In the genomic region with DNA sequence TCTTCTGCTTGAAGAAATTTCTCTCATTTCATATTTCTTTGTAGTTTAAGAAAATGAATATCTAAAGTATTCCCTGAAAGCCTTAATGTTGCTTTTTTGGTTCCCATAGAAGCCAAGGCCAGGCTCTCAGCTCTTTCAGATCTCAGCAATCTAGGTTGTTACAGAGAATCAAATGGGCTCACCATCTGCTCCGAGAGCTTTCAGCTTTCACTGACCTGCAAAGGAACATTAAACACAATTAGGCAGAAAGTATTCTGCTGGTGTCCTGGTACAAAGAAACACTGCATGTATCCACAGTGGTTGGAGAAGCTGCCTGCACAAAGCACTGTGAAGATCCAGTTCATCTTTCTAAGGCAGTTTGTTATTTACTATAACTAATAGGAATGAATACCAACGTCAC, we compare ENCODE assay signal across 28 mouse cellular contexts.
"Had no signal": no experiment of that assay in that cellular context is flagged by ENCODE, and none has a peak within 500 bp of the region (broad histone marks: within the 10 kb centered on the region; RNA-seq: fewer than 3 reads in every experiment).

No protein-coding gene starts in this region.

- H3K4me2 ChIP-seq: embryonic facial prominence, embryonic 12.5 days; embryonic facial prominence, embryonic 13.5 days; embryonic facial prominence, embryonic 15.5 days; forebrain, embryonic 12.5 days; forebrain, embryonic 13.5 days; forebrain, embryonic 15.5 days had no signal

- H3K27me3 ChIP-seq: embryonic facial prominence, embryonic 12.5 days; embryonic facial prominence, embryonic 13.5 days; embryonic facial prominence, embryonic 15.5 days; forebrain, embryonic 13.5 days; forebrain, embryonic 15.5 days had no signal

- ATAC-seq: forebrain, embryonic 13.5 days; forebrain, embryonic 14.5 days; forebrain, embryonic 15.5 days; forebrain, embryonic 16.5 days; forebrain, postnatal 0 days had no signal

- DNase-seq: cerebellum, adult 8-10 months; cerebellum, adult 9-10 months; cerebellum, adult 9-11 months; cerebellum, postnatal 10 days; cerebellum, postnatal 14 days; cerebellum, postnatal 25 days; cerebellum, postnatal 36 days; embryo, embryonic 11 days; forebrain, postnatal 0 days; gastrocnemius, adult 2 months; gastrocnemius, postnatal 10 days; gastrocnemius, postnatal 14 days; gastrocnemius, postnatal 25 days; gastrocnemius, postnatal 36 days; heart, adult 11 months; heart, adult 18-20 months; heart, adult 2 months had no signal

- H3K27ac ChIP-seq: embryonic facial prominence, embryonic 10.5 days; embryonic facial prominence, embryonic 12.5 days; embryonic facial prominence, embryonic 13.5 days; embryonic facial prominence, embryonic 15.5 days; forebrain, embryonic 10.5 days; forebrain, embryonic 12.5 days; forebrain, embryonic 13.5 days; forebrain, embryonic 15.5 days; gastrocnemius, adult 2 months; heart, adult 2 months had no signal

- H3K9ac ChIP-seq: embryonic facial prominence, embryonic 12.5 days; embryonic facial prominence, embryonic 13.5 days; embryonic facial prominence, embryonic 15.5 days; forebrain, embryonic 12.5 days; forebrain, embryonic 13.5 days; forebrain, embryonic 15.5 days; forebrain, postnatal 0 days had no signal

- H3K4me3 ChIP-seq: embryonic facial prominence, embryonic 10.5 days; embryonic facial prominence, embryonic 12.5 days; embryonic facial prominence, embryonic 13.5 days; embryonic facial prominence, embryonic 15.5 days; erythroblast, embryonic 14.5 days; forebrain, embryonic 10.5 days; forebrain, embryonic 12.5 days; forebrain, embryonic 13.5 days; forebrain, embryonic 15.5 days; gastrocnemius, adult 2 months; heart, adult 2 months had no signal

- H3K36me3 ChIP-seq: embryonic facial prominence, embryonic 10.5 days; embryonic facial prominence, embryonic 12.5 days; embryonic facial prominence, embryonic 13.5 days; embryonic facial prominence, embryonic 15.5 days; forebrain, embryonic 10.5 days; forebrain, embryonic 12.5 days; forebrain, embryonic 15.5 days had no signal

- H3K9me3 ChIP-seq: embryonic facial prominence, embryonic 10.5 days; embryonic facial prominence, embryonic 12.5 days; embryonic facial prominence, embryonic 13.5 days; embryonic facial prominence, embryonic 15.5 days; forebrain, embryonic 10.5 days; forebrain, embryonic 12.5 days; forebrain, embryonic 13.5 days; forebrain, embryonic 15.5 days had no signal
